Mouse (Mus musculus): ENCODE measurements at regions not wholly inside any gene's neighbourhood (a gene's known extent, or its start where the extent isn't known, plus 50 kb on each side); places are given as distances from the start of the nearest gene placed in this dataset.

GRCm38 (mm10) chr16:47081896-47082295 is 583.6 kb upstream of the Nectin3 start:
- Histone ChIP-seq H3K36me3 (no peaks in the 10 kb centered on the region), H3K9me3 (replicated peaks) (no peaks in the 10 kb centered on the region), H3K4me3 (no peak overlapping the region), H3K4me1 (no peaks in the 10 kb centered on the region), H3K27ac (replicated peaks) (no peak overlapping the region), H3K27me3 (ENCODE audit: low read depth, poor library complexity, severe bottlenecking) (no peaks in the 10 kb centered on the region)
- no peak for DNase-seq (ENCODE audit: low spot score)
- whole genome bisulfite sequencing: 96% methylated on average over 4 of the region's 4 CpGs

GRCm38 (mm10) chr16:47080330-47080729 is 582.0 kb upstream of the Nectin3 start:
- no peak for DNase-seq (ENCODE audit: low spot score)
- no peak overlapping the region for H3K4me3 ChIP-seq
- no peaks in the 10 kb centered on the region for H3K36me3 ChIP-seq
- H3K27me3 ChIP-seq (ENCODE audit: low read depth, poor library complexity, severe bottlenecking): no peaks in the 10 kb centered on the region
- no peaks in the 10 kb centered on the region for H3K4me1 ChIP-seq
- WGBS: 83% methylated on average over 2 of the region's 2 CpGs
- no peak overlapping the region for H3K27ac ChIP-seq (replicated peaks)
- no peaks in the 10 kb centered on the region for H3K9me3 ChIP-seq (replicated peaks)

DNA sequence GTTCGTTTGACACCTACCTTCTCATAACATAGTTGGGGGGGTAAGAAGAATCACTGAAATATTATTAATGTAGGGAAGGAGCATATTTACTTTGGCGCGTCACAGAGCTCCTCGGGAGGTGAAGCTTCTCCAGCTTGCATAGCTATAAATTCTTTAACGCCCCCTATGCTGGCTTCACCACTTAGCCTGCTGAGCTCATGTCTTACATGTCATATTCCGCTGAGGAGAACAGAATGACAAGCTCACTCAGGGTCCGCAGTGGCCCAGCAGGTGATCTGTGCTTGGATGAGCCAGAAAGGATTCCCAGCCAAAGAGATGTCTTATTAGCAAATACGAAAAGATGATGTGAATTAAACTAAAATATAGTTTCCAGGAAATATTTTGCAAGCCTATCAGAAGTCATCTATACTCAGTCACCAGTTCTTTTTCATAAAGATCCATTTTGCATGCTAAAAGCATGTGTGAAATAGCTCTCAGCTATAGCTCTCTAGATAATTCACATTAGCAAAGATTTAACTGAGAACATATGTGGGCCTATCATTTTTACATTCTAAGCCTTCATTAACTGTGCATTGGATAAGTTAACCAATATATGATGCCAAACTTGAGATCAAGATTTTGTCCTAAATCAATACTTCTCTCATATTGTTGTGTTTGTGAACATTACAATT is 561.1 kb upstream of the Nectin3 start:
- Histone ChIP-seq H3K27me3 (ENCODE audit: low read depth, poor library complexity, severe bottlenecking) (no peaks in the 10 kb centered on the region), H3K36me3 (no peaks in the 10 kb centered on the region), H3K4me3 (no peak overlapping the region), H3K27ac (replicated peaks) (no peak overlapping the region), H3K4me1 (no peaks in the 10 kb centered on the region), H3K9me3 (replicated peaks) (no peaks in the 10 kb centered on the region)
- 85% methylated on average over 8 of the region's 8 CpGs for WGBS
- DNase-seq (ENCODE audit: low spot score): no peak

GRCm38 (mm10) chr16:47058811-47059210 is 560.5 kb upstream of the Nectin3 start:
- Histone ChIP-seq H3K27me3 (ENCODE audit: low read depth, poor library complexity, severe bottlenecking) (no peaks in the 10 kb centered on the region), H3K36me3 (no peaks in the 10 kb centered on the region), H3K4me1 (no peaks in the 10 kb centered on the region), H3K4me3 (no peak overlapping the region), H3K27ac (replicated peaks) (no peak overlapping the region), H3K9me3 (replicated peaks) (no peaks in the 10 kb centered on the region)
- 90% methylated on average over 5 of the region's 5 CpGs for WGBS
- DNase-seq (ENCODE audit: low spot score): no peak

DNA sequence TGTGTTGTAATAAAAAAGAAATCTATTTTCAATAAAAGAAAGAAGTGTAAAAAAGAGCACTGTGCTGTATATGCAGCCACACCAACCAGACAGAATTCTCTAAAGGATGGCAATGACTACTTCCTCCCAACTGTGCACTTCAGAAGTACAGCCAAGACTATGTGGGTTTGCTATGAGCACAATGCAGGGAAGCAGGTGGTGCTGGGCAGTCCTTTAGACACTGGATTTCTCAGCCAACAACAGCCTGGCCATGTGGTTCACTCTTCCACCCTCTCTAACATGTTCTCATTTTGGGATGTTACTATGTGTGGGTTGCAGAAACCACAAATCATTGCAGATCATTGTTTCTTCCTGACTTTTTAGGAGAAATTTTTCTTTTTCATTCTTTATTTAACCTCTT is 527.6 kb upstream of the Nectin3 start:
- Histone ChIP-seq H3K4me1 (no peaks in the 10 kb centered on the region), H3K36me3 (no peaks in the 10 kb centered on the region), H3K27me3 (ENCODE audit: low read depth, poor library complexity, severe bottlenecking) (no peaks in the 10 kb centered on the region), H3K27ac (replicated peaks) (no peak overlapping the region), H3K4me3 (no peak overlapping the region), H3K9me3 (replicated peaks) (no peaks in the 10 kb centered on the region)
- no peak for DNase-seq (ENCODE audit: low spot score)

DNA sequence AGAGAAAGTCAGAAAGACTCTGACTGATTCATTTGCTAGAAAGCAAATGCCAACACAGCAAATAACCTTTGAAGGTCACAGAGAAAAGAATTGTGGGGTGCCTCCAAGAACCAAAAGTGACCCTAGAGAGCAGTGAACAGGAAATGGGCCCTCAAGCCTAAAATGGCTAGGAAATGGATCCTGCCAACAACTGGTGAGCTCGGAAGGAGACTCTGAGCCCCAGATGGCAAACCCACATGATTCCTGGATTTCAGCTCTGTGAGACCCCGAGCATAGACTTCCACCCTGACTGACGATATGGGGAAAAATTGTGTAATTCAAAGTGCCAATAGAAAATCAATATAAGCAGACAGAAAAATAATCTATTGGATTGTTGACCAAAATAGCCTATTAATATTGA is 519.2 kb upstream of the Nectin3 start:
- no peak for DNase-seq (ENCODE audit: low spot score)
- H3K4me3 ChIP-seq: no peak overlapping the region
- no peak overlapping the region for H3K27ac ChIP-seq (replicated peaks)
- H3K4me1 ChIP-seq: no peaks in the 10 kb centered on the region
- 91% methylated on average over 3 of the region's 3 CpGs for WGBS
- H3K27me3 ChIP-seq (ENCODE audit: low read depth, poor library complexity, severe bottlenecking): no peaks in the 10 kb centered on the region
- no peaks in the 10 kb centered on the region for H3K36me3 ChIP-seq
- no peaks in the 10 kb centered on the region for H3K9me3 ChIP-seq (replicated peaks)

DNA sequence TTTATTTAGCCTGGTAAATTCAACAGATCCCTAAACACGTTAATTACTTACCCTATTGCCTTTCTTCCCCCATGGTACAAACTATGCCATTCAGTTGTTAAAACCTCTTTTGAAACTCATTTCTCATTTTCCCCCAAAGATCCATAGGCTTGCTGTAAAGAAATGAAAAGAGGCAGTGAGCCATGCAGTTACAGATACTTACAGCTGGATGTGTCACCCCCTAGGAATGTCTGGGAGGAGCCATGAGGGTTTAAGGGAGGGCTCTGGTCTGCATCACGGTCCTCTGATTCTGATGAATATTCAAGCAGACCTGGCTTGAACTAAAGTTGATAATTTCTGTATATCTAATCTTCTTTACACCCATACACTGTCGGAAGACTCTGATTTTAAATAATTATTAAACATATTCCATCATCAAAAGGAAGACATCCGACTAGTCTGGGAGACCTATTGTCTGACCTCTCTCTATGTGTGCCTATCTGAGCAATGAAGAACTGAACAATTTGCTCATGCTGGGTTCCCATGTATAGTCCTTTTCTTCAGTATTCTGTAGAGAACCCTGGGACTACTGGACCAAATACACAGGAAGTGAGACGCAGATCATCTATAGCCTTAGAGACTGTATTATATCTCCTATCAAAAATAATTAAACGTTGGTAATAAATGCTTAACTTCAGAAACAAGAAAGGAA is 484.7 kb upstream of the Nectin3 start:
- WGBS: 61% methylated on average over 6 of the region's 6 CpGs
- DNase-seq (ENCODE audit: low spot score): no peak
- H3K27ac ChIP-seq (replicated peaks): no peak overlapping the region
- no peaks in the 10 kb centered on the region for H3K27me3 ChIP-seq (ENCODE audit: low read depth, poor library complexity, severe bottlenecking)
- peaks cover 9% of the 10 kb centered on the region for H3K4me1 ChIP-seq
- H3K36me3 ChIP-seq: no peaks in the 10 kb centered on the region
- H3K9me3 ChIP-seq (replicated peaks): no peaks in the 10 kb centered on the region
- no peak overlapping the region for H3K4me3 ChIP-seq

GRCm38 (mm10) chr16:46982272-46982909 is 484.1 kb upstream of the Nectin3 start:
- Histone ChIP-seq H3K36me3 (no peaks in the 10 kb centered on the region), H3K4me1 (peaks cover 9% of the 10 kb centered on the region), H3K9me3 (replicated peaks) (no peaks in the 10 kb centered on the region), H3K27ac (replicated peaks) (no peak overlapping the region; the same call in 1 of the 2 replicates), H3K4me3 (no peak overlapping the region), H3K27me3 (ENCODE audit: low read depth, poor library complexity, severe bottlenecking) (no peaks in the 10 kb centered on the region)
- peak; percentile 15 for DNase-seq (ENCODE audit: low spot score)
- WGBS: 46% methylated on average over 5 of the region's 5 CpGs

GRCm38 (mm10) chr16:46965741-46966140 is 467.4 kb upstream of the Nectin3 start:
- no peaks in the 10 kb centered on the region for H3K36me3 ChIP-seq
- no peak for DNase-seq (ENCODE audit: low spot score)
- H3K27ac ChIP-seq (replicated peaks): no peak overlapping the region
- H3K9me3 ChIP-seq (replicated peaks): no peaks in the 10 kb centered on the region
- 87% methylated on average over 7 of the region's 7 CpGs for WGBS
- H3K4me3 ChIP-seq: no peak overlapping the region
- H3K4me1 ChIP-seq: no peaks in the 10 kb centered on the region
- H3K27me3 ChIP-seq (ENCODE audit: low read depth, poor library complexity, severe bottlenecking): no peaks in the 10 kb centered on the region

DNA sequence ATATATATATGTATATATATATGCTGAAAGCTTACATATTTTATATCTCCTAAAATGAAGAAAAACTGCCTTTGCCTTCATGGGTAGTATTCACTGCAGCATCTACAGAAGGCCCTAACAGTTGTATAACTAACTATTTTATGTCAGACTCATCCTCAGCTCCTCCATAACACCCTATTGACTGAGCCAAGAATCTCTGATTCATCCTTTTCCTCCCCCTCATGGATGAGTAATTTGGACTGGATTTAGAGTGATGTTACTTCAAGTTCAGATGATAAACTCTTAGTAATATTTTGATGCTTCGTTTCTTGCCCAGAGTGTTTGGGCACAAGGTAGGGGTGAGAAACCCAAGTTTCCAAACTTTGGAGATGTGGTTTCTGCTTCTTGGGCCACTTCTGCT is 458.7 kb upstream of the Nectin3 start:
- Histone ChIP-seq H3K27me3 (ENCODE audit: low read depth, poor library complexity, severe bottlenecking) (no peaks in the 10 kb centered on the region), H3K9me3 (replicated peaks) (no peaks in the 10 kb centered on the region), H3K4me3 (no peak overlapping the region), H3K27ac (replicated peaks) (no peak overlapping the region), H3K36me3 (no peaks in the 10 kb centered on the region), H3K4me1 (no peaks in the 10 kb centered on the region)
- 92% methylated on average over 1 of the region's 1 CpGs for WGBS
- DNase-seq (ENCODE audit: low spot score): no peak

DNA sequence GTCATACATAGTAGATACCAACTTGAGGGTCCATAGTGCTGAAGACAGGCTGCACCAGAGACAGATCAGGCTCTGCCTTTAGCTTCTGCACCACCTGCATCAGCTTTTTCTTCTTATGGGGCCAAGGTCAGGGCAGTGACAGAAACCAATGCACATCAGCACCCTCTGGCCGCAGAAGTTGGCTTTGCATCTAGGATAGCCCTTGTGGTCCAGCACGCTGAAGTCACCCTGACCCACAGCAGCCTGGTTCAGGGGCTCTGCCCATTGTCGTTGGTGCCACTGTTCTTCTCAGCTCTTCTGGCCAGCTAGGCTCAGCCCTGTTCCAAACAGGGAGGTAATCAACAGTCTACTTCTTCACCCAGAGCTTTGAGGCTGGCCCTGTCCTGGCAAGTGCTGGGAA is 427.7 kb upstream of the Nectin3 start:
- Histone ChIP-seq H3K4me1 (no peaks in the 10 kb centered on the region), H3K4me3 (no peak overlapping the region), H3K27ac (replicated peaks) (no peak overlapping the region), H3K27me3 (ENCODE audit: low read depth, poor library complexity, severe bottlenecking) (no peaks in the 10 kb centered on the region), H3K36me3 (no peaks in the 10 kb centered on the region), H3K9me3 (replicated peaks) (no peaks in the 10 kb centered on the region)
- WGBS: 68% methylated on average over 3 of the region's 3 CpGs
- DNase-seq (ENCODE audit: low spot score): no peak

DNA sequence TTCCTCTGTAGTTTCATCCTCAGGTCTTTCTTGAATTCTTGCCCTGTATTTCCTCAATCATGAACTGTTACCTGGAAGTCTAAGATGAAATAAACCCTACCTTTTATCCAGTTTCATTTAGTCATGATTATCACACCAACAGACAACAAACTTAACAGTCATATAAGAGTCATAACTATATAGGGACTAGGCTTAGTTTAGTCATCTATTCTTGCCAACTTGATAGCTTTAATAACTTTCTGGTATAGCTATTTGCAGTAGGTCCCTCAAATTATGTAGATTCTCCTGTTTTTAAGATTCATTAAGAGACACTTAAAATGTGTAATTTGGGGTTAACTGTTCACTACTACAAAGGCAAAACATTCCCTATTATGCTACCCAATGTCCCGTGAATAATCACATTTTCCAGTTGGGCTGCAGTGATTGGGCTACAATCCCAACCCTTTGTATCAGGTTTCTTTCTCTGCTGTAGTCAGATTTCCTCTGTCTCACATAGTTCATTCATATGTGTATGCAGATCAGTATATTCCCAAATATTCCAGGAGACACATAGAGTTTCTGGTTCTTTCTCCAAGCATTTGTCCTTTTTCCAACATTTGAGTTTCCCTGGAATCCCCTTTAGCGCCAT is 396.4 kb upstream of the Nectin3 start:
- DNase-seq (ENCODE audit: low spot score): no peak

GRCm38 (mm10) chr16:46878739-46879138 is 380.4 kb upstream of the Nectin3 start:
- H3K27ac ChIP-seq (replicated peaks): no peak overlapping the region
- no peaks in the 10 kb centered on the region for H3K36me3 ChIP-seq
- H3K27me3 ChIP-seq (ENCODE audit: low read depth, poor library complexity, severe bottlenecking): no peaks in the 10 kb centered on the region
- H3K4me3 ChIP-seq: no peak overlapping the region
- no peaks in the 10 kb centered on the region for H3K4me1 ChIP-seq
- no peak for DNase-seq (ENCODE audit: low spot score)
- WGBS: 94% methylated on average over 2 of the region's 2 CpGs
- no peaks in the 10 kb centered on the region for H3K9me3 ChIP-seq (replicated peaks)

More for the DNA sequence above, 396.4 kb upstream of the Nectin3 start:
- Histone ChIP-seq H3K9me3 (replicated peaks) (no peaks in the 10 kb centered on the region), H3K27me3 (ENCODE audit: low read depth, poor library complexity, severe bottlenecking) (no peaks in the 10 kb centered on the region), H3K36me3 (no peaks in the 10 kb centered on the region), H3K4me3 (no peak overlapping the region), H3K4me1 (peaks cover 8% of the 10 kb centered on the region; the same call in 1 of the 2 replicates), H3K27ac (replicated peaks) (no peak overlapping the region)
- 62% methylated on average over 2 of the region's 2 CpGs for WGBS
